Mouse (Mus musculus) adrenal gland, adult 8-10 months (tissue): ENCODE measurements at regions not wholly inside any gene's neighbourhood (a gene's known extent, or its start where the extent isn't known, plus 50 kb on each side); places are given as distances from the start of the nearest gene placed in this dataset.

Experiments
- DNase-seq: peaks from one replicate; pipeline ENCODE4 v3.0.0; 2022

GRCm38 (mm10) chr13:3708896-3709631 is 75.2 kb downstream of the Asb13 start:
- DNase-seq: no peak
